17 mouse cellular contexts compared by ENCODE assay signal in genomic region chr1:36074197-36074596, GRCm38 (mm10). TPM values are rescaled to one million over a fixed set of nuclear protein-coding genes. Genes with fewer than 3 reads are reported as not detected.
DNase-seq lines count a peak whose midpoint lies in the region; ATAC-seq and TF ChIP-seq lines count a peak whose summit lies in the region.
"Had no signal": no experiment of that assay in that cellular context is flagged by ENCODE, and none has a peak within 500 bp of the region (broad histone marks: within the 10 kb centered on the region; RNA-seq: fewer than 3 reads in every experiment).

No protein-coding gene starts in this region.

- peak overlapping the region; percentile 12; the same call in 1 of the 2 replicates for H3K27ac ChIP-seq in gastrocnemius, adult 2 months
- H3K27ac ChIP-seq in hindbrain, embryonic 16.5 days (ENCODE audit: low read depth, low read length), result no peak overlapping the region
- no peak overlapping the region for H3K27ac ChIP-seq in hindbrain, postnatal 0 days
- 0 out of 2 replicates have a peak overlapping the region, but pooled peaks have one; percentile 25 for H3K27ac ChIP-seq in stomach, embryonic 16.5 days (ENCODE audit: low read length)
- H3K27ac ChIP-seq in stomach, postnatal 0 days (replicated peaks), result no peak overlapping the region
- H3K27ac ChIP-seq in small intestine, adult 2 months (ENCODE audit: insufficient read depth, low read depth, low read length), result peak overlapping the region; percentile 91
- H3K27ac ChIP-seq: limb, embryonic 15.5 days; midbrain, embryonic 10.5 days had no signal

- TF ChIP-seq CTCF in gastrocnemius, adult 2 months (IDR thresholded peaks at IDR 0.05), result no peak
- no peak for TF ChIP-seq CTCF in hindbrain, postnatal 0 days (IDR thresholded peaks at IDR 0.05; ENCODE audit: low read depth)
- TF ChIP-seq CTCF in stomach, postnatal 0 days (IDR thresholded peaks at IDR 0.05; ENCODE audit: low read depth), result no peak
- TF ChIP-seq CTCF in small intestine, adult 2 months (IDR thresholded peaks at IDR 0.05; ENCODE audit: extremely low read depth, insufficient read length, insufficient replicate concordance, low read depth, low read length), result no peak

- H3K4me2 ChIP-seq in hindbrain, embryonic 16.5 days (ENCODE audit: low read length), result no peak overlapping the region
- H3K4me2 ChIP-seq in hindbrain, postnatal 0 days (ENCODE audit: low read depth, low read length), result no peak overlapping the region
- no peak overlapping the region for H3K4me2 ChIP-seq in stomach, embryonic 16.5 days (ENCODE audit: low read depth, low read length)
- no peak overlapping the region for H3K4me2 ChIP-seq in stomach, postnatal 0 days (replicated peaks; ENCODE audit: low read depth)
- H3K4me2 ChIP-seq: limb, embryonic 15.5 days had no signal

- H3K9ac ChIP-seq in hindbrain, embryonic 16.5 days (ENCODE audit: low read depth, low read length), result 0 out of 2 replicates have a peak overlapping the region, but pooled peaks have one; percentile 29
- no peak overlapping the region for H3K9ac ChIP-seq in hindbrain, postnatal 0 days (replicated peaks; ENCODE audit: low read length)
- H3K9ac ChIP-seq in stomach, embryonic 16.5 days (ENCODE audit: low read length), result no peak overlapping the region
- H3K9ac ChIP-seq in stomach, postnatal 0 days (ENCODE audit: low read length), result no peak overlapping the region
- H3K9ac ChIP-seq: limb, embryonic 15.5 days had no signal

- no peaks in the 10 kb centered on the region for H3K9me3 ChIP-seq in hindbrain, embryonic 16.5 days (ENCODE audit: control insufficient read depth, low read length)
- H3K9me3 ChIP-seq in hindbrain, postnatal 0 days (ENCODE audit: low read length), result no peaks in the 10 kb centered on the region
- no peaks in the 10 kb centered on the region for H3K9me3 ChIP-seq in stomach, embryonic 16.5 days (replicated peaks; ENCODE audit: control insufficient read depth, low read length)
- no peaks in the 10 kb centered on the region for H3K9me3 ChIP-seq in stomach, postnatal 0 days (ENCODE audit: control insufficient read depth, low read length)
- H3K9me3 ChIP-seq: limb, embryonic 15.5 days; midbrain, embryonic 10.5 days had no signal

- no peak for DNase-seq in gastrocnemius, adult 2 months
- no peak for DNase-seq in gastrocnemius, adult 18-20 months (ENCODE audit: low spot score)
- no peak for DNase-seq in hindbrain, postnatal 0 days (ENCODE audit: low spot score)
- DNase-seq in stomach, postnatal 0 days (ENCODE audit: low spot score), result no peak
- DNase-seq in yolk sac, embryonic 10.5 days (ENCODE audit: low spot score), result no peak
- DNase-seq: adrenal gland, postnatal 25 days; cerebellum, adult 9-11 months; gastrocnemius, postnatal 10 days; heart, postnatal 14 days had no signal

- no peak for ATAC-seq in hindbrain, embryonic 16.5 days
- no peak for ATAC-seq in hindbrain, postnatal 0 days
- ATAC-seq in stomach, embryonic 16.5 days (ENCODE audit: insufficient read depth, low FRiP score), result no peak
- no peak for ATAC-seq in stomach, postnatal 0 days (ENCODE audit: low FRiP score, low TSS enrichment)
- ATAC-seq: activated CD4-positive, CD25-positive, alpha-beta regulatory T cell, adult 4 months; forebrain, embryonic 16.5 days; inflammation-experienced regulatory T-cells, adult 6 months had no signal

- H3K4me1 ChIP-seq in hindbrain, embryonic 16.5 days (ENCODE audit: control insufficient read depth, insufficient read depth, low read depth, low read length), result peaks cover 75% of the 10 kb centered on the region
- H3K4me1 ChIP-seq in hindbrain, postnatal 0 days (ENCODE audit: insufficient read depth, low read length), result peaks cover 54% of the 10 kb centered on the region
- H3K4me1 ChIP-seq in stomach, embryonic 16.5 days (ENCODE audit: control insufficient read depth, insufficient read depth, low read length), result peaks cover 70% of the 10 kb centered on the region
- peaks cover 45% of the 10 kb centered on the region for H3K4me1 ChIP-seq in stomach, postnatal 0 days (replicated peaks; ENCODE audit: control insufficient read depth, insufficient read depth)
- H3K4me1 ChIP-seq in small intestine, adult 2 months (ENCODE audit: control insufficient read depth, insufficient read depth, insufficient read length, low read length), result peaks cover 79% of the 10 kb centered on the region

- no peaks in the 10 kb centered on the region for H3K27me3 ChIP-seq in hindbrain, embryonic 16.5 days (replicated peaks; ENCODE audit: control insufficient read depth, insufficient read depth, low read length)
- H3K27me3 ChIP-seq in hindbrain, postnatal 0 days (ENCODE audit: insufficient read depth, low read length), result no peaks in the 10 kb centered on the region
- no peaks in the 10 kb centered on the region for H3K27me3 ChIP-seq in stomach, embryonic 16.5 days (ENCODE audit: control insufficient read depth, insufficient read depth, low read length)
- no peaks in the 10 kb centered on the region for H3K27me3 ChIP-seq in stomach, postnatal 0 days (ENCODE audit: control insufficient read depth, insufficient read depth, low read length)
- H3K27me3 ChIP-seq in small intestine, adult 2 months (ENCODE audit: control insufficient read depth, insufficient read depth, low read length), result no peaks in the 10 kb centered on the region
- H3K27me3 ChIP-seq: limb, embryonic 15.5 days had no signal

- H3K36me3 ChIP-seq in hindbrain, embryonic 16.5 days (ENCODE audit: control insufficient read depth, insufficient read depth, low read length), result no peaks in the 10 kb centered on the region
- H3K36me3 ChIP-seq in hindbrain, postnatal 0 days (ENCODE audit: insufficient read depth, low read length), result no peaks in the 10 kb centered on the region
- no peaks in the 10 kb centered on the region for H3K36me3 ChIP-seq in stomach, embryonic 16.5 days (ENCODE audit: control insufficient read depth, insufficient read depth, low read length)
- H3K36me3 ChIP-seq in stomach, postnatal 0 days (ENCODE audit: control insufficient read depth, insufficient read depth, low read length), result peaks cover 2% of the 10 kb centered on the region; the same call in 1 of the 2 replicates
- H3K36me3 ChIP-seq in small intestine, adult 2 months (ENCODE audit: control insufficient read depth, insufficient read depth, low read length), result peaks cover 13% of the 10 kb centered on the region

- TF ChIP-seq POLR2A in small intestine, adult 2 months (IDR thresholded peaks at IDR 0.05; ENCODE audit: low read depth, low read length), result no peak

- no peak for TF ChIP-seq EP300 in stomach, postnatal 0 days (optimal IDR thresholded peaks at IDR 0.05)

- intact Hi-C loops in gastrocnemius, adult 2 months (cut with DNase I), result loop anchor here (5.0 kb wide), 1 partner anchor 178 kb away; no protein-coding TSS in a partner anchor

- no peak overlapping the region for H3K4me3 ChIP-seq in gastrocnemius, adult 2 months
- H3K4me3 ChIP-seq in hindbrain, embryonic 16.5 days (ENCODE audit: low read length), result no peak overlapping the region
- H3K4me3 ChIP-seq in hindbrain, postnatal 0 days (ENCODE audit: low read length), result no peak overlapping the region
- no peak overlapping the region for H3K4me3 ChIP-seq in stomach, embryonic 16.5 days (replicated peaks; ENCODE audit: low read length)
- H3K4me3 ChIP-seq in stomach, postnatal 0 days (ENCODE audit: low read depth, low read length), result no peak overlapping the region
- no peak overlapping the region for H3K4me3 ChIP-seq in small intestine, adult 2 months (ENCODE audit: low read depth, low read length)
- H3K4me3 ChIP-seq: limb, embryonic 15.5 days had no signal

- 98% methylated on average over 4 of the region's 5 CpGs for WGBS in hindbrain, embryonic 16.5 days
- WGBS in hindbrain, postnatal 0 days, result 96% methylated on average over 5 of the region's 5 CpGs
- 93% methylated on average over 5 of the region's 5 CpGs for WGBS in stomach, embryonic 16.5 days
- 96% methylated on average over 4 of the region's 5 CpGs for WGBS in stomach, postnatal 0 days
- WGBS in small intestine, adult 2 months, result 83% methylated on average over 5 of the region's 5 CpGs

RNA-seq across cellular contexts. Expression of gene Hs6st1, which starts 6.0 kb away (rescaled TPM):
- total RNA-seq in gastrocnemius, adult 2 months (2021), result 10 to 100 TPM; 20.7 to 22.0 TPM
- total RNA-seq in gastrocnemius, adult 18-20 months (2021), result 10 to 100 TPM; 19.7 to 22.0 TPM
- polyA plus RNA-seq in hindbrain, embryonic 16.5 days (2015; fragmentation: Nextera tagmentation; extraction: Ambion mirVana), result 9.5 and 11.7 TPM in 2 replicates
- total RNA-seq in hindbrain, postnatal 0 days (2014; rRNA removed), result 107 and 112 TPM in 2 replicates
- 16.9 and 19.0 TPM in 2 replicates for polyA plus RNA-seq in hindbrain, postnatal 0 days (2015; fragmentation: Nextera tagmentation; extraction: Ambion mirVana)
- polyA plus RNA-seq in stomach, embryonic 16.5 days (2015; fragmentation: Nextera tagmentation; extraction: Ambion mirVana), result 4.8 and 5.2 TPM in 2 replicates
- polyA plus RNA-seq in stomach, postnatal 0 days (2015; fragmentation: Nextera tagmentation; extraction: Ambion mirVana), result 5.7 and 6.8 TPM in 2 replicates
- polyA plus RNA-seq in small intestine, adult 2 months (2012; rRNA removed), result 33.9 and 53.7 TPM in 2 replicates

Comparison
In these comparisons a context has a peak if more than half of its experiments do, and no peak if none do; other contexts are left out.
1. H3K27ac ChIP-seq: peak in gastrocnemius, adult 2 months (single experiment), stomach, embryonic 16.5 days (single experiment) and small intestine, adult 2 months (single experiment); none in hindbrain, embryonic 16.5 days (single experiment), hindbrain, postnatal 0 days (single experiment) and stomach, postnatal 0 days (single experiment).